Mouse (Mus musculus) heart, postnatal 0 days (tissue): ENCODE data around the gene Fibp. TPM values are rescaled to one million over a fixed set of nuclear protein-coding genes. Genes with fewer than 3 reads are reported as not detected.

ENCODE experiments used
- ATAC-seq: fragments of 200-750 bp; cut with Nextera tagmentation; 2 replicates; pipeline ENCODE4 v1.8.0; 2017; ENCODE audit warnings: low read depth, moderate number of reproducible peaks, moderate library complexity; ENCODE audit not compliant: insufficient read depth
- DNase-seq: peaks from one replicate; pipeline ENCODE4 v3.0.0-alpha.2; 2016; ENCODE audit warnings: low spot score
- H3K27ac ChIP-seq: fragments of 300-500 bp; sonication (generic); 2 replicates; pipeline ENCODE4 v1.5.1; 2014; ENCODE audit warnings: low read depth, mild to moderate bottlenecking
- H3K27me3 ChIP-seq: fragments of 300-500 bp; sonication (generic); 2 replicates; pipeline ENCODE4 v1.6.1; 2014; ENCODE audit warnings: low read length, mixed read lengths; ENCODE audit not compliant: control insufficient read depth, insufficient read depth
- H3K36me3 ChIP-seq: fragments of 300-500 bp; sonication (generic); replicated peaks from 2 replicates; pipeline ENCODE4 v1.6.1; 2014; ENCODE audit warnings: low read length, mixed read lengths; ENCODE audit not compliant: control insufficient read depth, insufficient read depth
- H3K4me1 ChIP-seq: fragments of 300-500 bp; sonication (generic); 2 replicates; pipeline ENCODE4 v1.6.1; 2014; ENCODE audit warnings: antibody characterized with exemption; ENCODE audit not compliant: control insufficient read depth, insufficient read depth
- H3K4me2 ChIP-seq: fragments of 300-500 bp; sonication (generic); 2 replicates; pipeline ENCODE4 v1.6.1; 2014; ENCODE audit warnings: low read depth, mild to moderate bottlenecking, low read length, moderate library complexity
- H3K4me3 ChIP-seq: fragments of 300-500 bp; sonication (generic); 2 replicates; pipeline ENCODE4 v1.5.1; 2014; ENCODE audit warnings: low read depth, low read length
- H3K9ac ChIP-seq: fragments of 300-500 bp; sonication (generic); replicated peaks from 2 replicates; pipeline ENCODE4 v1.6.1; 2014; ENCODE audit warnings: low read depth, low read length, mixed read lengths
- H3K9me3 ChIP-seq: fragments of 300-500 bp; sonication (generic); replicated peaks from 2 replicates; pipeline ENCODE4 v1.6.1; 2016; ENCODE audit warnings: low read length; ENCODE audit not compliant: control insufficient read depth
- CTCF ChIP-seq: IDR thresholded peaks from 2 replicates; pipeline ENCODE4 v1.5.1; 2016; ENCODE audit warnings: antibody characterized with exemption, control low read depth, low read depth
- EP300 ChIP-seq: IDR thresholded peaks from 2 replicates; pipeline ENCODE4 v1.6.1; 2016; ENCODE audit warnings: antibody characterized with exemption, low read depth
- WGBS: fragments of 180-500 bp; shearing (Covaris S2); extraction: QIAGEN DNeasy Blood & Tissue Kit; methylation state at CpG from one replicate; pipeline ENCODE4 v1.1.7; 2014; 5-methylcytosine and 5-hydroxymethylcytosine counted together
- polyA plus RNA-seq: library from polyadenylated mRNA; unstranded; fragments of >200 nt; fragmentation: Nextera tagmentation; extraction: Ambion mirVana; gene quantifications from 2 replicates; pipeline ENCODE4 v1.2.1, GENCODE M21; 2015
- total RNA-seq: library from RNA; depleted of rRNA; stranded (reverse); fragments of >200 nt; gene quantifications from 2 replicates; pipeline ENCODE4 v1.2.3, GENCODE M21; 2014; ENCODE audit warnings: low replicate concordance

Gene Fibp
- total and polyA plus RNA-seq, 2 experiments from 2014 or later, result 86.4 to 146 TPM

DNA sequence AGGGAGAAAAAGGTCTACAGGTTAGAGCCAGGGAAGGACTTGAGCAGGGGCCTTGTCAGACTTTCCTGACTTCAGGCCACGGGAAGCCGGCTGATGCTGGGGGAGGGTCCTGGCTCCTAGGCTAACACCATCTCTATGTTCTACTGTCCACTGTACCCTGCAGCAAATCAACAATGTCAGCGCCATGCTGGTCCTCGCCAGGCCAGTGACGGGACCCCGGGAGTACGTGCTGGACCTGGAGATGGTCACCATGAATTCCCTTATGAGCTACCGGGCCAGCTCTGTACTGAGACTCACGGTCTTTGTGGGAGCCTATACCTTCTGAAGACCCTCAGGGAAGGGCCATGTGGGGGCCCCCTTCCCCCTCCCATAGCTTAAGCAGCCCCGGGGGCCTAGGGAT lies 21.0 kb downstream of the Fibp start:
- TF ChIP-seq CTCF (no peak), EP300 (no peak)
- Histone ChIP-seq H3K9ac (no peak overlapping the region), H3K4me2 (no peak overlapping the region), H3K36me3 (peaks cover 73% of the 10 kb centered on the region), H3K9me3 (no peaks in the 10 kb centered on the region), H3K27ac (no peak overlapping the region), H3K4me1 (no peaks in the 10 kb centered on the region), H3K4me3 (no peak overlapping the region), H3K27me3 (no peaks in the 10 kb centered on the region)
- no peak for DNase-seq
- 92% methylated on average over 10 of the region's 10 CpGs for WGBS
- no peak for ATAC-seq

DNA sequence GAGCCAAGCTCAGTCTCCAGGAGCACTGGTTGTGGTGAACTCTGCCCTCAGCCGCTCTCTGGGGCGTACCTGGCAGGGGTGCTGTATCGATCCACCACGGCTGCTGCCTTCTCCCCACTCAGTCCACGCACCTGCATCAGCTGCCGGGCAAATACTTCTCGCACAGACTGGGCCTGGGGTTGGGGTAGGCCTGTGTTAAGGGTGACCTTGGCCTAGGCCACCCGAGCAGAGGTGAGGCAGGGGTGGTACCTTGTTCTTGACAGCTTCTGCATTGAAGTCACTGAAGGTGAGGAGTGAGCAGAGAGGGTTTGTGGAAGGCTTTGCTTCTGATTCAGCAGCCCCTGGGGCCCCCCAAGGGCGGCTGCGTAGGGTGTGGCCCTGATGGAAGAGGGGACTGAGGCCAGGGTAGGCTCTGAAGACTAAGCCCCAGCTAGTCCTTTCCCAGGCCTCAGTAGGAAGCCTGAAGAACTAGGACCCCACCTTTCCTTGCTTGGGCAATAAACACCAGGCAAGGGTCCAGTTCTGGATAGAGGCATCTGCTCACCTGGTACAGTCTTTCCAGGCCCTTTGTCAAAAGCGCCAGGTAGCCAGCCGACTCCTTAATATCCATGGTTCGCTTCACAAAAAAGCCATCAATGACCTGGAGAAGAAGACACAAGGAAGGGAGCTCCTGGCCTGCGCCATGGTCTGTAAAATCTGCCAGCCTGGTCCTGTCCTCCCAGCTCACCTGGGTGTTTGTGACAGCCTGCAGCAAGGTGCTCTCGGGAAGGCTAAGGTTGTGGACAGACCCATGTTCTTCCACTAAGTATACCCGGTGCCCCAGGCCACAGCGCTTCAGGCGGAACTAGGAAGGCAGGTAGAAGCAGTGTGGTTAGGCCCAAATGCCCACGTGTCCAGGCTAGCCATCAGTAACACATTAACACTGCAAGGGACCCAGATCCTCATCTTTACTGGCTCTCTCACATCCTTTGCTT lies 23.3 kb downstream of the Fibp start:
- peaks cover 68% of the 10 kb centered on the region for H3K36me3 ChIP-seq
- TF ChIP-seq EP300 (no peak), CTCF (no peak)
- H3K4me3 ChIP-seq, result no peak overlapping the region
- H3K9me3 ChIP-seq, result no peaks in the 10 kb centered on the region
- no peak for ATAC-seq
- DNase-seq, result no peak
- H3K27me3 ChIP-seq, result no peaks in the 10 kb centered on the region
- H3K9ac ChIP-seq, result no peak overlapping the region
- WGBS, result 92% methylated on average over 19 of the region's 19 CpGs
- H3K4me2 ChIP-seq, result no peak overlapping the region
- no peak overlapping the region for H3K27ac ChIP-seq
- peaks cover 9% of the 10 kb centered on the region; the same call in 1 of the 2 replicates for H3K4me1 ChIP-seq

- Histone ChIP-seq H3K4me1 (peaks cover 12% of the 10 kb centered on the region; the same call in 1 of the 2 replicates), H3K27ac (no peak overlapping the region), H3K9ac (no peak overlapping the region), H3K4me2 (no peak overlapping the region), H3K27me3 (no peaks in the 10 kb centered on the region), H3K36me3 (peaks cover 68% of the 10 kb centered on the region), H3K4me3 (no peak overlapping the region), H3K9me3 (no peaks in the 10 kb centered on the region)
- no peak for ATAC-seq
- TF ChIP-seq EP300 (no peak), CTCF (no peak)
- WGBS, result 83% methylated on average over 5 of the region's 5 CpGs
- no peak for DNase-seq
These were observed 24.1 kb downstream of the Fibp start for GRCm38 (mm10) chr19:5484496-5484895.

GRCm38 (mm10) chr19:5485371-5485770 lies 25.0 kb downstream of the Fibp start:
- no peaks in the 10 kb centered on the region for H3K9me3 ChIP-seq
- H3K36me3 ChIP-seq, result peaks cover 60% of the 10 kb centered on the region
- 71% methylated on average over 8 of the region's 8 CpGs for WGBS
- no peak overlapping the region for H3K4me2 ChIP-seq
- no peak overlapping the region for H3K9ac ChIP-seq
- no peak overlapping the region for H3K4me3 ChIP-seq
- DNase-seq (no peak), ATAC-seq (no peak)
- H3K27ac ChIP-seq, result no peak overlapping the region
- no peak for TF ChIP-seq EP300
- TF ChIP-seq CTCF, result no peak
- no peaks in the 10 kb centered on the region for H3K27me3 ChIP-seq
- H3K4me1 ChIP-seq, result peaks cover 12% of the 10 kb centered on the region; the same call in 1 of the 2 replicates

- no peak for ATAC-seq
- no peak for DNase-seq
- Histone ChIP-seq H3K4me3 (no peak overlapping the region), H3K4me1 (peaks cover 12% of the 10 kb centered on the region; the same call in 1 of the 2 replicates), H3K4me2 (no peak overlapping the region), H3K9ac (no peak overlapping the region), H3K27me3 (no peaks in the 10 kb centered on the region), H3K36me3 (peaks cover 55% of the 10 kb centered on the region), H3K9me3 (no peaks in the 10 kb centered on the region), H3K27ac (no peak overlapping the region)
- 90% methylated on average over 7 of the region's 7 CpGs for WGBS
- TF ChIP-seq CTCF, result no peak
- no peak for TF ChIP-seq EP300
These were observed 25.4 kb downstream of the Fibp start for GRCm38 (mm10) chr19:5485821-5486220.
